In genomic region chr15:88819906-88820303, GRCm38 (mm10) we compare ENCODE assay signal across 8 mouse cellular contexts. TPM values are rescaled to one million over a fixed set of nuclear protein-coding genes. Genes with fewer than 3 reads are reported as not detected.
DNase-seq lines count a peak whose midpoint lies in the region; ATAC-seq and TF ChIP-seq lines count a peak whose summit lies in the region.

No protein-coding gene starts in this region.

- no peak for ATAC-seq in hindbrain, embryonic 14.5 days (ENCODE audit: low FRiP score)
- 0 out of 2 replicates have a peak, but pooled peaks have one; percentile 1 for ATAC-seq in midbrain, embryonic 16.5 days

- peaks cover 5% of the 10 kb centered on the region; the same call in 1 of the 2 replicates for H3K4me1 ChIP-seq in brown adipose tissue, adult 24 weeks (ENCODE audit: control insufficient read depth, insufficient read depth, insufficient read length, low read length)
- peaks cover 18% of the 10 kb centered on the region for H3K4me1 ChIP-seq in hindbrain, embryonic 14.5 days (replicated peaks; ENCODE audit: control insufficient read depth, insufficient read depth, low read length)
- H3K4me1 ChIP-seq in midbrain, embryonic 16.5 days (ENCODE audit: control insufficient read depth, insufficient read depth, low read length): peaks cover 19% of the 10 kb centered on the region

- DNase-seq in left cerebral cortex, adult 2 months (ENCODE audit: extremely low spot score in 1 of 2, low spot score in 2 of 2): no peak
- no peak for DNase-seq in left cerebral cortex, postnatal 10 days (ENCODE audit: extremely low spot score in 1 of 2, low spot score in 2 of 2)
- DNase-seq in hindbrain, embryonic 14.5 days (ENCODE audit: low spot score): no peak
- DNase-seq in urinary bladder, adult 2 months (ENCODE audit: low spot score): no peak
- DNase-seq in natural killer cell, adult 2 months (ENCODE audit: low spot score in 2 of 2): no peak
- no peak for DNase-seq in T-cell, adult 2 months (ENCODE audit: low spot score)

- H3K9ac ChIP-seq in hindbrain, embryonic 14.5 days: peak overlapping the region; percentile 85
- peak overlapping the region; percentile 85 for H3K9ac ChIP-seq in midbrain, embryonic 16.5 days (ENCODE audit: low read depth, low read length)

- H3K9me3 ChIP-seq in hindbrain, embryonic 14.5 days (ENCODE audit: control insufficient read depth, low read length): no peaks in the 10 kb centered on the region
- no peaks in the 10 kb centered on the region for H3K9me3 ChIP-seq in midbrain, embryonic 16.5 days (replicated peaks; ENCODE audit: control insufficient read depth, low read length, poor library complexity, severe bottlenecking)

- TF ChIP-seq CTCF in left cerebral cortex, adult 2 months (IDR thresholded peaks at IDR 0.05): no peak

- intact Hi-C loops in left cerebral cortex, adult 2 months (cut with DNase I): loop anchor here (5.0 kb wide), 1 partner anchor 68 kb away; the partner anchor contains the start of gene Zbed4
- intact Hi-C loops in left cerebral cortex, postnatal 10 days (cut with DNase I): loop anchor here (5.0 kb wide), 1 partner anchor 257 kb away; the partner anchor contains the start of gene Trabd

- H3K4me3 ChIP-seq in left cerebral cortex, adult 2 months: peak overlapping the region; percentile 97
- peak overlapping the region; percentile 73 for H3K4me3 ChIP-seq in brown adipose tissue, adult 24 weeks (ENCODE audit: insufficient read depth, low read depth, low read length)
- peak overlapping the region; percentile 93 for H3K4me3 ChIP-seq in hindbrain, embryonic 14.5 days (replicated peaks; ENCODE audit: low read length)
- peak overlapping the region; percentile 94 for H3K4me3 ChIP-seq in midbrain, embryonic 16.5 days (ENCODE audit: low read depth, low read length)

- peak overlapping the region; percentile 87 for H3K4me2 ChIP-seq in hindbrain, embryonic 14.5 days (replicated peaks)
- H3K4me2 ChIP-seq in midbrain, embryonic 16.5 days (ENCODE audit: low read length): peak overlapping the region; percentile 85

- H3K36me3 ChIP-seq in hindbrain, embryonic 14.5 days (replicated peaks; ENCODE audit: control insufficient read depth, insufficient read depth): peaks cover 42% of the 10 kb centered on the region
- peaks cover 12% of the 10 kb centered on the region for H3K36me3 ChIP-seq in midbrain, embryonic 16.5 days (ENCODE audit: control insufficient read depth, insufficient read depth, low read length)

- H3K27ac ChIP-seq in left cerebral cortex, adult 2 months: peak overlapping the region; percentile 72
- H3K27ac ChIP-seq in brown adipose tissue, adult 24 weeks (replicated peaks; ENCODE audit: low read depth, low read length): no peak overlapping the region
- peak overlapping the region; percentile 71 for H3K27ac ChIP-seq in hindbrain, embryonic 14.5 days
- peak overlapping the region; percentile 76 for H3K27ac ChIP-seq in midbrain, embryonic 16.5 days (ENCODE audit: low read length)

- H3K27me3 ChIP-seq in hindbrain, embryonic 14.5 days (ENCODE audit: control insufficient read depth, insufficient read depth, low read length): no peaks in the 10 kb centered on the region
- H3K27me3 ChIP-seq in midbrain, embryonic 16.5 days (ENCODE audit: control insufficient read depth, insufficient read depth, low read depth, low read length): no peaks in the 10 kb centered on the region

- 1% methylated on average over 23 of the region's 23 CpGs for whole genome bisulfite sequencing in hindbrain, embryonic 14.5 days
- WGBS in midbrain, embryonic 16.5 days: under 1% methylated on average over 23 of the region's 23 CpGs

RNA-seq across cellular contexts. Expression of gene Creld2, which starts 0.5 kb away (rescaled TPM):
- 10 to 100 TPM; 22.1 to 26.3 TPM for total RNA-seq in left cerebral cortex, adult 2 months (2021)
- total RNA-seq in left cerebral cortex, postnatal 10 days (2021): 10 to 100 TPM; 14.2 to 18.8 TPM
- 7.8 and 12.6 TPM in 2 replicates for polyA plus RNA-seq in brown adipose tissue, adult 24 weeks (2012; ENCODE audit: insufficient read depth, insufficient read length, missing spikeins)
- 59.5 and 64.0 TPM in 2 replicates for polyA plus RNA-seq in hindbrain, embryonic 14.5 days (2014; fragmentation: Nextera tagmentation; extraction: Ambion mirVana)
- polyA plus RNA-seq in midbrain, embryonic 16.5 days (2015; fragmentation: Nextera tagmentation; extraction: Ambion mirVana): 60.6 and 66.4 TPM in 2 replicates
- polyA plus RNA-seq in urinary bladder, adult 2 months (2012; rRNA removed): 31.0 and 36.2 TPM in 2 replicates

RNA-seq across cellular contexts. Expression of gene Alg12, which starts 0.8 kb away (rescaled TPM):
- 10 to 100 TPM; 13.3 to 14.4 TPM for total RNA-seq in left cerebral cortex, adult 2 months (2021)
- 10 to 100 TPM in 1 of 2 experiments, 1 to 10 TPM in 1; 8.8 to 10.4 TPM for total RNA-seq in left cerebral cortex, postnatal 10 days (2021)
- 6.0 and 7.2 TPM in 2 replicates for polyA plus RNA-seq in brown adipose tissue, adult 24 weeks (2012; ENCODE audit: insufficient read depth, insufficient read length, missing spikeins)
- polyA plus RNA-seq in hindbrain, embryonic 14.5 days (2014; fragmentation: Nextera tagmentation; extraction: Ambion mirVana): 9.0 and 10.0 TPM in 2 replicates
- polyA plus RNA-seq in midbrain, embryonic 16.5 days (2015; fragmentation: Nextera tagmentation; extraction: Ambion mirVana): 7.8 and 9.4 TPM in 2 replicates
- 16.3 TPM in 2 replicates for polyA plus RNA-seq in urinary bladder, adult 2 months (2012; rRNA removed)

RNA-seq across cellular contexts. Expression of gene Pim3, which starts 42.1 kb away (rescaled TPM):
- 10 to 100 TPM; 46.8 to 50.0 TPM for total RNA-seq in left cerebral cortex, adult 2 months (2021)
- 10 to 100 TPM; 40.6 to 44.0 TPM for total RNA-seq in left cerebral cortex, postnatal 10 days (2021)
- polyA plus RNA-seq in brown adipose tissue, adult 24 weeks (2012; ENCODE audit: insufficient read depth, insufficient read length, missing spikeins): 29.2 and 73.9 TPM in 2 replicates
- polyA plus RNA-seq in hindbrain, embryonic 14.5 days (2014; fragmentation: Nextera tagmentation; extraction: Ambion mirVana): 52.1 and 61.0 TPM in 2 replicates
- polyA plus RNA-seq in midbrain, embryonic 16.5 days (2015; fragmentation: Nextera tagmentation; extraction: Ambion mirVana): 64.7 and 67.5 TPM in 2 replicates
- 11.7 and 12.4 TPM in 2 replicates for polyA plus RNA-seq in urinary bladder, adult 2 months (2012; rRNA removed)
